Mouse (Mus musculus) CD4-positive helper T cell, adult 2 months (primary cell): ENCODE results near the gene Sh3gl2.

Experiments used
- DNase-seq: peaks from one replicate; pipeline ENCODE4 v3.0.0-alpha.2; 2012; ENCODE audit warnings: low read depth, missing footprints, low spot score

Sh3gl2 gene

GRCm38 (mm10) chr4:85613331-85613730, 408.4 kb downstream of the Sh3gl2 start:
- no peak for DNase-seq

- DNase-seq: no peak
Measured at GRCm38 (mm10) chr4:85618746-85619145, 413.8 kb downstream of the Sh3gl2 start.

- DNase-seq: no peak
Measured at GRCm38 (mm10) chr4:85619261-85619660, 414.3 kb downstream of the Sh3gl2 start.

GRCm38 (mm10) chr4:85629381-85629780, 424.5 kb downstream of the Sh3gl2 start:
- DNase-seq: no peak

GRCm38 (mm10) chr4:85669271-85669670, 464.3 kb downstream of the Sh3gl2 start:
- no peak for DNase-seq

GRCm38 (mm10) chr4:85669735-85670134, 464.8 kb downstream of the Sh3gl2 start:
- no peak for DNase-seq

GRCm38 (mm10) chr4:85672290-85672689, 467.4 kb downstream of the Sh3gl2 start:
- no peak for DNase-seq

GRCm38 (mm10) chr4:85677621-85678020, 472.7 kb downstream of the Sh3gl2 start:
- no peak for DNase-seq

- DNase-seq: no peak
Measured at GRCm38 (mm10) chr4:85686160-85686559, 481.2 kb downstream of the Sh3gl2 start.
